Mouse (Mus musculus) ES-Bruce4 (cell line): Measurements from ENCODE around the gene Arid4a.

Experiments used
- CTCF ChIP-seq: IDR thresholded peaks from one replicate; pipeline ENCODE4 v1.8.1; 2011; ENCODE audit warnings: low read depth, low read length
- POLR2A ChIP-seq: IDR thresholded peaks from one replicate; pipeline ENCODE4 v1.8.1; 2011; ENCODE audit warnings: low read length; ENCODE audit not compliant: insufficient read depth

DNA sequence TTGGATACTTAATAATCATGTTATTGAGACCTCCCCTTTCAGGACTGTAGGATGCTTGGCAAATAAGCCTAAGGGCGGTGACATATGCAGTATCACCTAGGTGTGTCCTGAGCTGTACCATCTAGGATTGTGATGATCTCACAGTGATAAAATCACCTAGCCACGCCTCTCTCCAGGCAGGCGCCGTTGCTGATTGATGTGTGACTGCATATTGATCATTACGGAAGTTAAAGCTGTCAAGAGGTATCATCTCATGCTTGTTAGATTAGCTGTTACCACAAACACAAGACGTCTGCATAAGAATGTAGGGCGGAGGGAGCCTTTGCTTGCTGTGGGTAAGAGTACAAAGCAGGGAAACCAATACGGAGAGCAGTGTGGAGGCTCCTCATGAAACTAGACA lies 14.5 kb downstream of the Arid4a start:
- TF ChIP-seq CTCF (no peak), POLR2A (no peak)
